Mouse (Mus musculus) brain, embryonic 14.5 days (tissue): Measurements from ENCODE around the gene Usp28.

Experiments
- CTCF ChIP-seq: fragments of 200-500 bp; IDR thresholded peaks from 2 replicates; pipeline ENCODE4 v1.5.1; 2012; ENCODE audit warnings: inconsistent platforms, mild to moderate bottlenecking, moderate library complexity, borderline replicate concordance; ENCODE audit not compliant: insufficient read depth, insufficient read length; ENCODE audit errors: extremely low read depth
- POLR2A ChIP-seq: fragments of 200-500 bp; IDR thresholded peaks from 2 replicates; pipeline ENCODE4 v1.6.1; 2012; ENCODE audit warnings: mild to moderate bottlenecking, inconsistent platforms, borderline replicate concordance; ENCODE audit not compliant: poor library complexity, insufficient read depth, insufficient read length, severe bottlenecking; ENCODE audit errors: extremely low read depth

- TF ChIP-seq POLR2A = no peak
- no peak for TF ChIP-seq CTCF
These were observed 30.6 kb downstream of the Usp28 start for GRCm38 (mm10) chr9:49015824-49016223.
